Mouse (Mus musculus) brain, embryonic 14.5 days (tissue): Measurements from ENCODE around the gene Zfp593.

Experiments
- CTCF ChIP-seq: fragments of 200-500 bp; IDR thresholded peaks from 2 replicates; pipeline ENCODE4 v1.5.1; 2012; ENCODE audit warnings: inconsistent platforms, mild to moderate bottlenecking, moderate library complexity, borderline replicate concordance; ENCODE audit not compliant: insufficient read depth, insufficient read length; ENCODE audit errors: extremely low read depth
- POLR2A ChIP-seq: fragments of 200-500 bp; IDR thresholded peaks from 2 replicates; pipeline ENCODE4 v1.6.1; 2012; ENCODE audit warnings: mild to moderate bottlenecking, inconsistent platforms, borderline replicate concordance; ENCODE audit not compliant: poor library complexity, insufficient read depth, insufficient read length, severe bottlenecking; ENCODE audit errors: extremely low read depth

GRCm38 (mm10) chr4:134293692-134294163 lies 48.3 kb upstream of the Zfp593 start:
- TF ChIP-seq CTCF, result no peak
- TF ChIP-seq POLR2A, result no peak
